Mouse (Mus musculus) erythroblast, embryonic 14.5 days (primary cell): Measurements from ENCODE around the gene Tnfrsf8.

ENCODE experiments used
- GATA1 ChIP-seq: IDR thresholded peaks from 2 replicates; pipeline ENCODE4 v1.6.1; 2012; ENCODE audit warnings: low read length, inconsistent platforms, mixed read lengths
- TAL1 ChIP-seq: IDR thresholded peaks from 3 replicates; pipeline ENCODE4 v1.6.1; 2012; ENCODE audit warnings: low read length, inconsistent platforms, mixed read lengths

- TF ChIP-seq GATA1: no peak
- no peak for TF ChIP-seq TAL1
These were observed 31.5 kb downstream of the Tnfrsf8 start for GRCm38 (mm10) chr4:145283441-145283840.
